In the genomic region with DNA sequence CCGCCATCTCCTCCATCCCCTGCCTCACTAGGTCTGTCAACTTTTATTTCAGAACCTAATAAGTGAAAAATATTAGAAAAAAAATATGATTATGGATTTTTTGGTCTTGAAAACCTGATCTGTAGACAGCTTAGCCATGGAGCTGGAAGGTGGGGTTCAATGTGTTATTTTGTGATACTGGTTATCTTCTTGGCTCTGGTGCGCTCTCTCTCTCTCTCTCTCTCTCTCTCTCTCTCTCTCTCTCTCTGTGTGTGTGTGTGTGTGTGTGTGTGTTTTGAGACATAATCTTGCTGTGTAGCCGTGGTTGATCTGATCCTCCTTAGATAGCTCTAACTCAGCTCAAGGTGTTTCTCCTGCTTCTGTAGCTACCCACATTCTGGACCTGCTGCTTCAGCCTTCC, we compare ENCODE assay signal across 15 mouse cellular contexts. TPM values are rescaled to one million over a fixed set of nuclear protein-coding genes. Genes with fewer than 3 reads are reported as not detected.
DNase-seq lines count a peak whose midpoint lies in the region; ATAC-seq and TF ChIP-seq lines count a peak whose summit lies in the region.
"Had no signal": no experiment of that assay in that cellular context is flagged by ENCODE, and none has a peak within 500 bp of the region (broad histone marks: within the 10 kb centered on the region; RNA-seq: fewer than 3 reads in every experiment).

No protein-coding gene starts in this region.

- H3K9ac ChIP-seq in MEL (ENCODE audit: control insufficient read depth, low read depth, low read length, poor library complexity, severe bottlenecking): peak overlapping the region; percentile 34; the same call in 1 of the 2 replicates
- H3K9ac ChIP-seq in liver, embryonic 14.5 days (replicated peaks): peak overlapping the region; percentile 65

- TF ChIP-seq CTCF in MEL (IDR thresholded peaks at IDR 0.05 in 2 of 3, conservative IDR thresholded peaks at IDR 0.05 in 1 of 3; ENCODE audit: control insufficient read depth in 1 of 3, insufficient read depth in 1 of 3, low read depth in 2 of 3, low read length in 3 of 3, poor library complexity in 1 of 3, severe bottlenecking in 1 of 3): no peak
- TF ChIP-seq CTCF in liver, embryonic 14.5 days (IDR thresholded peaks at IDR 0.05; ENCODE audit: low read depth): no peak

- H3K4me2 ChIP-seq in liver, embryonic 14.5 days (ENCODE audit: low read depth): peak overlapping the region; percentile 74
- H3K4me2 ChIP-seq: midbrain, embryonic 11.5 days had no signal

- H3K4me1 ChIP-seq in heart, embryonic 10.5 days: 0 out of 2 replicates have a peak, but pooled peaks cover 6% of the 10 kb centered on the region
- H3K4me1 ChIP-seq in MEL (ENCODE audit: control insufficient read depth in 1 of 2, insufficient read depth in 2 of 2, low read length in 2 of 2): peaks cover 20 to 28% of the 10 kb centered on the region in 2 experiments
- H3K4me1 ChIP-seq in liver, embryonic 14.5 days (replicated peaks; ENCODE audit: control insufficient read depth in 2 of 2, insufficient read depth in 2 of 2, low read length in 1 of 2): peaks cover 43 to 45% of the 10 kb centered on the region in 2 experiments

- no peaks in the 10 kb centered on the region for H3K27me3 ChIP-seq in heart, embryonic 10.5 days (ENCODE audit: insufficient read depth, poor library complexity, severe bottlenecking)
- H3K27me3 ChIP-seq in MEL (ENCODE audit: control insufficient read depth in 1 of 2, insufficient read depth in 2 of 2, low read length in 2 of 2): no peaks in the 10 kb centered on the region
- no peaks in the 10 kb centered on the region for H3K27me3 ChIP-seq in liver, embryonic 14.5 days (ENCODE audit: control insufficient read depth, insufficient read depth, low read length)

- no peak for TF ChIP-seq POLR2A in MEL (IDR thresholded peaks at IDR 0.05; ENCODE audit: control insufficient read depth in 1 of 2, insufficient read depth in 1 of 2, low read depth in 1 of 2, low read length in 2 of 2, poor library complexity in 1 of 2)

- no peak for TF ChIP-seq RAD21 in MEL (IDR thresholded peaks at IDR 0.05; ENCODE audit: low read depth, low read length)

- ATAC-seq in erythroblast, adult 5-6 weeks (replicated peaks; ENCODE audit: low FRiP score, poor library complexity, severe bottlenecking): peak; percentile 64
- ATAC-seq in liver, embryonic 14.5 days (ENCODE audit: insufficient read depth): peak; percentile 92

- no peak overlapping the region for H3K4me3 ChIP-seq in heart, embryonic 10.5 days
- H3K4me3 ChIP-seq in MEL (ENCODE audit: control insufficient read depth in 1 of 2, insufficient read depth in 1 of 2, low read depth in 2 of 2, low read length in 2 of 2): peak overlapping the region; percentile 19 to 26; a peak in 3 of 4 replicates
- H3K4me3 ChIP-seq in liver, embryonic 14.5 days (ENCODE audit: insufficient read depth in 1 of 2, low read depth in 2 of 2, low read length in 2 of 2): peak overlapping the region in 1 of 2 experiments; percentile 28; a peak in 2 of 4 replicates
- H3K4me3 ChIP-seq: hindbrain, embryonic 10.5 days had no signal

- WGBS in heart, embryonic 10.5 days: 79% methylated on average over 3 of the region's 3 CpGs
- WGBS in liver, embryonic 14.5 days (ENCODE audit: insufficient replicate concordance): 35% methylated on average over 3 of the region's 3 CpGs

- DNase-seq in heart, embryonic 10.5 days (ENCODE audit: low spot score): peak; percentile 73
- DNase-seq in heart, postnatal 4 days: no peak
- peak; percentile 77 for DNase-seq in MEL (ENCODE audit: low read depth, low spot score)
- DNase-seq in liver, embryonic 14.5 days (ENCODE audit: low read depth in 3 of 3, low spot score in 3 of 3): peak; percentile 81 to 83 (median 83)
- DNase-seq in left cerebral cortex, postnatal 36 days (ENCODE audit: low spot score in 2 of 2): no peak
- DNase-seq in layer of hippocampus, postnatal 10 days (ENCODE audit: low spot score in 2 of 2): no peak
- DNase-seq in adrenal gland, adult (ENCODE audit: inconsistent age in 2 of 2, low spot score in 1 of 2): no peak

- intact Hi-C loops in left cerebral cortex, postnatal 36 days (cut with DNase I): no loop called here

- H3K9me3 ChIP-seq in heart, embryonic 10.5 days: no peaks in the 10 kb centered on the region
- no peaks in the 10 kb centered on the region for H3K9me3 ChIP-seq in MEL (replicated peaks; ENCODE audit: insufficient read depth, low read length)
- no peaks in the 10 kb centered on the region for H3K9me3 ChIP-seq in liver, embryonic 14.5 days (ENCODE audit: control insufficient read depth, low read length)
- H3K9me3 ChIP-seq: hindbrain, embryonic 10.5 days had no signal

- peak; percentile 91 to 93 for TF ChIP-seq EP300 in MEL (IDR thresholded peaks at IDR 0.05; ENCODE audit: low read depth in 1 of 2, low read length in 2 of 2)
- TF ChIP-seq EP300 in liver, embryonic 14.5 days (IDR thresholded peaks at IDR 0.05; ENCODE audit: low read depth): peak; percentile 94

- H3K36me3 ChIP-seq in heart, embryonic 10.5 days: no peaks in the 10 kb centered on the region
- peaks cover 0 to 29% of the 10 kb centered on the region in 2 experiments; a peak in 2 of 4 replicates for H3K36me3 ChIP-seq in MEL (ENCODE audit: control insufficient read depth in 1 of 2, insufficient read depth in 2 of 2, low read length in 2 of 2)
- no peaks in the 10 kb centered on the region for H3K36me3 ChIP-seq in liver, embryonic 14.5 days (replicated peaks; ENCODE audit: control insufficient read depth, insufficient read depth, low read depth)
- H3K36me3 ChIP-seq: hindbrain, embryonic 10.5 days had no signal

- H3K79me2 ChIP-seq in MEL (ENCODE audit: control insufficient read depth, insufficient read depth, low read length, poor library complexity): no peaks in the 10 kb centered on the region; the same call in 1 of the 2 replicates

- no peak overlapping the region for H3K27ac ChIP-seq in heart, embryonic 10.5 days
- peak overlapping the region; percentile 78 for H3K27ac ChIP-seq in MEL (ENCODE audit: control insufficient read depth, low read depth, low read length)
- peak overlapping the region; percentile 95 for H3K27ac ChIP-seq in liver, embryonic 14.5 days
- H3K27ac ChIP-seq: hindbrain, embryonic 10.5 days had no signal

TF ChIP-seq in MEL, 35 proteins besides CTCF, POLR2A, EP300 and RAD21 (continues in another document):
- TF ChIP-seq CHD2 (IDR thresholded peaks at IDR 0.05; ENCODE audit: low read length): no peak
- TF ChIP-seq GABPA (IDR thresholded peaks at IDR 0.05; ENCODE audit: low read depth, low read length): no peak
- TF ChIP-seq MYB (IDR thresholded peaks at IDR 0.05; ENCODE audit: low read depth, low read length): no peak
- TF ChIP-seq ZMIZ1 (IDR thresholded peaks at IDR 0.05; ENCODE audit: low read depth, low read length): no peak
- TF ChIP-seq TCF12 (IDR thresholded peaks at IDR 0.05; ENCODE audit: low read depth, low read length): peak; percentile 97
- no peak for TF ChIP-seq POLR2AphosphoS2 (IDR thresholded peaks at IDR 0.05; ENCODE audit: low read length)
- no peak for TF ChIP-seq E2F4 (IDR thresholded peaks at IDR 0.05; ENCODE audit: borderline replicate concordance, low read depth, low read length)
- TF ChIP-seq BHLHE40 (IDR thresholded peaks at IDR 0.05; ENCODE audit: borderline replicate concordance, low read depth, low read length): 0 out of 2 replicates have a peak, but pooled peaks have one; percentile 46
- no peak for TF ChIP-seq TBP (IDR thresholded peaks at IDR 0.05; ENCODE audit: low read depth, low read length)
- TF ChIP-seq TAL1 (IDR thresholded peaks at IDR 0.05; ENCODE audit: low read length): peak; percentile 83
- TF ChIP-seq ZC3H11A (IDR thresholded peaks at IDR 0.05; ENCODE audit: low read depth, low read length): no peak

RNA-seq across cellular contexts. Expression of a gene that starts 5.6 kb away (rescaled TPM):
- 26.0 and 26.8 TPM in 2 replicates for polyA plus RNA-seq in heart, embryonic 10.5 days (2016; fragmentation: Nextera tagmentation; extraction: Ambion mirVana)
- total RNA-seq in heart, postnatal 4 days (2021): 10 to 100 TPM; 22.2 to 24.9 TPM
- 28.1 and 36.6 TPM in 2 replicates for total RNA-seq in MEL (2012; rRNA removed)
- polyA plus RNA-seq in MEL (2012; ENCODE audit: insufficient read depth in 1 of 2, insufficient read length in 2 of 2, low read depth in 1 of 2, low replicate concordance in 2 of 2, missing spikeins in 1 of 2): 10 to 100 TPM in 1 of 2 experiments, not detected in 1; 71.2 TPM
- total RNA-seq in erythroblast, adult 5-6 weeks (2015; ENCODE audit: low replicate concordance): 1.9 and 2.9 TPM in 2 replicates
- 4.8 and 10.7 TPM in 2 replicates for total RNA-seq in erythroblast, adult 5-6 weeks (2017; ENCODE audit: low replicate concordance)
- 9.4 and 9.5 TPM in 2 replicates for polyA plus RNA-seq in liver, embryonic 14.5 days (2012; rRNA removed)
- polyA plus RNA-seq in liver, embryonic 14.5 days (2014; fragmentation: Nextera tagmentation; extraction: Ambion mirVana): 8.5 and 10.2 TPM in 2 replicates
- 10 to 100 TPM; 84.6 to 88.9 TPM for total RNA-seq in left cerebral cortex, postnatal 36 days (2021)
- total RNA-seq in layer of hippocampus, postnatal 10 days (2021): 10 to 100 TPM; 86.2 to 87.7 TPM

RNA-seq across cellular contexts. Expression of a gene that starts 5.7 kb away (rescaled TPM):
- polyA plus RNA-seq in heart, embryonic 10.5 days (2016; fragmentation: Nextera tagmentation; extraction: Ambion mirVana): 64.2 and 84.7 TPM in 2 replicates
- 100 to 1,000 TPM; 120 to 121 TPM for total RNA-seq in heart, postnatal 4 days (2021)
- total RNA-seq in MEL (2012; rRNA removed): 24.5 and 28.2 TPM in 2 replicates
- 10 to 100 TPM; 70.1 to 94.1 TPM for polyA plus RNA-seq in MEL (2012; ENCODE audit: insufficient read depth in 1 of 2, insufficient read length in 2 of 2, low read depth in 1 of 2, low replicate concordance in 2 of 2, missing spikeins in 1 of 2)
- total RNA-seq in erythroblast, adult 5-6 weeks (2015; ENCODE audit: low replicate concordance): 229 and 299 TPM in 2 replicates
- 275 and 350 TPM in 2 replicates for total RNA-seq in erythroblast, adult 5-6 weeks (2017; ENCODE audit: low replicate concordance)
- 14.7 and 44.4 TPM in 2 replicates for polyA plus RNA-seq in liver, embryonic 14.5 days (2012; rRNA removed)
- 31.9 and 38.4 TPM in 2 replicates for polyA plus RNA-seq in liver, embryonic 14.5 days (2014; fragmentation: Nextera tagmentation; extraction: Ambion mirVana)
- total RNA-seq in left cerebral cortex, postnatal 36 days (2021): 10 to 100 TPM; 78.0 to 80.2 TPM
- 10 to 100 TPM; 84.2 to 84.4 TPM for total RNA-seq in layer of hippocampus, postnatal 10 days (2021)

RNA-seq across cellular contexts. Expression of a gene that starts 31.9 kb away (rescaled TPM):
- 10.6 TPM in 2 replicates for polyA plus RNA-seq in heart, embryonic 10.5 days (2016; fragmentation: Nextera tagmentation; extraction: Ambion mirVana)
- total RNA-seq in heart, postnatal 4 days (2021): under 1 TPM; 0.14 to 0.19 TPM
- 0.10 and 0.12 TPM in 2 replicates for total RNA-seq in MEL (2012; rRNA removed)
- under 1 TPM in 1 of 2 experiments, not detected in 1; 0.42 TPM for polyA plus RNA-seq in MEL (2012; ENCODE audit: insufficient read depth in 1 of 2, insufficient read length in 2 of 2, low read depth in 1 of 2, low replicate concordance in 2 of 2, missing spikeins in 1 of 2)
- total RNA-seq in erythroblast, adult 5-6 weeks (2015; ENCODE audit: low replicate concordance): not detected in 2 replicates
- total RNA-seq in erythroblast, adult 5-6 weeks (2017; ENCODE audit: low replicate concordance): not detected in 2 replicates
- polyA plus RNA-seq in liver, embryonic 14.5 days (2012; rRNA removed): 15.6 and 18.3 TPM in 2 replicates
- polyA plus RNA-seq in liver, embryonic 14.5 days (2014; fragmentation: Nextera tagmentation; extraction: Ambion mirVana): 5.8 and 8.7 TPM in 2 replicates
- not detected for total RNA-seq in left cerebral cortex, postnatal 36 days (2021)
- under 1 TPM in 1 of 2 experiments, not detected in 1; 0.67 TPM for total RNA-seq in layer of hippocampus, postnatal 10 days (2021)
- total RNA-seq: adrenal gland, postnatal 14 days; gastrocnemius, adult 18-20 months; granulocyte monocyte progenitor cell, adult 5-6 weeks; layer of hippocampus, adult 8-10 months; left cerebral cortex, adult 18-20 months had no signal

Comparison
In these comparisons a context has a peak if more than half of its experiments do, and no peak if none do; other contexts are left out.
1. DNase-seq: peak in heart, embryonic 10.5 days (single experiment), MEL (single experiment) and liver, embryonic 14.5 days (3 of 3); none in heart, postnatal 4 days (single experiment), left cerebral cortex, postnatal 36 days (0 of 2), layer of hippocampus, postnatal 10 days (0 of 2) and adrenal gland, adult (0 of 2).